Mouse (Mus musculus) Patski (cell line): ENCODE results near the gene Serhl. TPM values are rescaled to one million over a fixed set of nuclear protein-coding genes. Genes with fewer than 3 reads are reported as not detected.
A peak's percentile ranks its signal among the peaks of the same experiment; 100 is the strongest.
"Not testable (repeated sequence)": the region's sequence is repeated elsewhere in the genome, so short reads cannot be mapped to it uniquely, and the experiment has no call there.

Source experiments
- ATAC-seq: fragments of 100-300 bp; one replicate; pipeline ENCODE4 v1.8.0; 2021
- CTCF ChIA-PET: fragments of 350-600 bp; sonication (Branson Sonifier 250); formaldehyde crosslinking; loops from one replicate; lab custom pipeline; 2022; ENCODE audit warnings: inconsistent platforms; lab: Charles Lee
- POLR2A ChIA-PET: fragments of 350-600 bp; sonication (Branson Sonifier 250); formaldehyde crosslinking; loops from one replicate; lab custom pipeline; 2022; ENCODE audit warnings: antibody characterized with exemption, inconsistent platforms; lab: Charles Lee
- DNase-seq: peaks from one replicate; pipeline ENCODE4 v3.0.0-alpha.2; 2011; ENCODE audit warnings: low read depth, low spot score
- H3K27me3 ChIP-seq: fragments of 371-371 bp; one replicate; pipeline ENCODE4 v1.5.1; 2021
- CTCF ChIP-seq: fragments of 100-300 bp; IDR thresholded peaks from one replicate; pipeline ENCODE4 v1.5.1; 2021
- in situ Hi-C: fragments of 300-500 bp; cut with MboI; formaldehyde crosslinking; loops from 3 replicates; pipeline ENCODE4 v1.11.1; 2018; ENCODE audit warnings: low pct_unique_long_range_greater_than_20kb, mixed read lengths
- polyA plus RNA-seq: library from polyadenylated mRNA; unstranded; gene quantifications from one replicate; pipeline ENCODE4 v1.2.3, GENCODE M21; 2021

Serhl gene
- polyA plus RNA-seq, 1 experiment from 2014 or later = 75.3 TPM

DNA sequence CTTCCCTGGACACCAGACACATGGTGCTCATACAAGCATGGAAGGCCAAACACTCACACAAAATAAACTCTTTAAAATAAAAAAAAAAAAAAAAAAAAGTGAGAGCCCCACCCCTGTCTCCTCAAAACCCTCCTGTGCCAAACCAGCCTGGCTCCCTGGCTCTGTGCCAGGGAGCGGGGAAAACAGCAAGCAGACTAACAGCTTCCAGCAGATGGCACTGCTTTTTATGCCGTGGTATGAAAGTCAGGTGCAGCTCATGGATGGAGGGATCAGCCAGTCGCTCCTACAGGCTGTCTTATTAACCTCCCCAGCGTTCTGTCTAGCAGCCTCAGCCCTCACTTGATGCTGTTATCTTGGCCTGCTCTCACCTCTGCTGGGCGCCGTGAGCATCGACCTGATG is 29.1 kb downstream of the Serhl start:
- ATAC-seq (no peak), DNase-seq (no peak)
- CTCF ChIA-PET = interaction anchor here (0.9 to 2.0 kb wide), 5 partner anchors 9 to 87 kb away, joined by 3 to 6 read pairs (median 4); no protein-coding TSS in a partner anchor
- no peak for TF ChIP-seq CTCF
- POLR2A ChIA-PET = interaction anchor here (0.6 to 0.7 kb wide), 4 partner anchors 15 to 796 kb away, joined by 3 to 6 read pairs (median 4); no protein-coding TSS in a partner anchor
- no peaks in the 10 kb centered on the region for H3K27me3 ChIP-seq
- in situ Hi-C loops = loop anchor here (5.0 to 10.0 kb wide), 2 partner anchors 84 to 314 kb away; no protein-coding TSS in a partner anchor

DNA sequence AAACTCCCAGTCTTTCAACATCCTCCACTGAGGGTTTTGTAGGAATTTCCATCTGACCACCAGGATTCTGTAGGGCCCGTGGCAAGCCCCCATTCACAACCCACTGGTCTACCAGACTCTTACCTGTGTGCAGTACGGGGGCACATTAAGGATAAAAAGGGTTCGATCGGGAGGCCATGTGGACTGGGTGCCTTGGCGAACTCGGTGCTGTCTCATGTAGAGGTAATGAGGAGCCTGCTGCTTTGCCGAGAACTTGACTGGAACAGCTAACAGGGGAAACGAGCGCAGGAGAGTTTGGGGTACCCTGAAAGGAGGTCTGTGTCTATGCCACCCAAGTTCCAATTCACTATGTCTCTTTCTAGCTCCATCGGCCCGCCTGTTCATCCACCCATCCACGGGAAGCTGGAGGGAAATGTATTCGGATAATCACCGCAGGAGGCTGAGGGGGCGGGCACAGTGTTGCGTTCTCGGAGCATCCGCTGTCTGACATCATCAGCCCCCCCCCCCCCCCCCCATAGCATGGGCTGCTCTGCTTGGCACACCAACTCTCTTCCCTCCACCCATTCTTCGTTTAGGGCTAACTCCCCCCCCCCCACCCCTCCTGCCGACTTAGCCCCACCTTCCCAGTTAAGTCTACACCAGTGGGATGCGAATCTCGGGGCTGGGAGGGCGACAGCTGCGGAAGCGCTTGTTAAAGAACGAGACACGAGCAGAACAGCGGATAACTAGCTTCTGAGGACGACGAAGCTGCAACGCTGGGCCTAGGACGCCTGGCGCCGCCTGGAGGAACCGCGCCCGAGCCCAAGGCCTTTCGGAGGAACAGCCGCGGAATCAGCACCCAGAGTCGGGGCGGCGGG is 32.6 kb downstream of the Serhl start:
- no peak for DNase-seq
- in situ Hi-C loops = no loop called here
- no peaks in the 10 kb centered on the region for H3K27me3 ChIP-seq
- ChIA-PET CTCF (no interaction called here), POLR2A (interaction anchor here (0.9 to 1.1 kb wide), 2 partner anchors 17 to 50 kb away, joined by 3 to 4 read pairs; no protein-coding TSS in a partner anchor)
- ATAC-seq = peak; percentile 30
- no peak for TF ChIP-seq CTCF

DNA sequence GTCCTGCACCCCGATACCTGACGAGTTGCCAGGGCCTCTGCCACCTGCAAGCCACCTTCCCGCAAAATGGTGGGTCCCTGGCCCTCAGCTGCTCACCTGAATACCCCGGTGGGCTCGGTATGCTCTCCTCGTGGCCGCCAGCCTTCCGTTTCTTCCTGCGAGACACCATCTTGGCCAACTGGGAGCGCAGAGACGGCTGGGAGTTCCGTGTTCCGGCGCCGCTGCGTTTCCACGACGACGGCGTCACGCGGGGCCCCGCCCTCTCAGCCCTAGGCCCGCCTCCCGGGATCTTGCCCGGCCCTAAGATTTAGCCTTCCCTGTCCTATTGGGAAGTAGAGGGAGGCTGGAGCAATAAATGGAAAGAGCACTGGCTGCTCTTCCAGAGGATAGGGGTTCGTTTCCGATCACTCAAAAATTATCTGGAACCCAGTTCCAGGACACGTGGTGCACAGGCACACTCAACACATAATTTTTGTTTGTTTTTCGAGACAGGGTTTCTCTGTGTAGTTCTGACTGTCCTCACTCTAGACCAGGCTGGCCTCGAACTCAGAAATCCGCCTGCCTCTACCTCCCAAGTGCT is 33.4 kb downstream of the Serhl start, which contains the start of gene Rrp7a:
TSS of gene Rrp7a (minus strand) at position 236 of the 580 bp plus-strand sequence.
- DNase-seq (no peak), ATAC-seq (peak; percentile 93)
- H3K27me3 ChIP-seq = no peaks in the 10 kb centered on the region
- ChIA-PET POLR2A (interaction anchor here (0.9 to 1.1 kb wide), 2 partner anchors 17 to 49 kb away, joined by 3 to 4 read pairs; no protein-coding TSS in a partner anchor), CTCF (no interaction called here)
- no peak for TF ChIP-seq CTCF
- in situ Hi-C loops = no loop called here

DNA sequence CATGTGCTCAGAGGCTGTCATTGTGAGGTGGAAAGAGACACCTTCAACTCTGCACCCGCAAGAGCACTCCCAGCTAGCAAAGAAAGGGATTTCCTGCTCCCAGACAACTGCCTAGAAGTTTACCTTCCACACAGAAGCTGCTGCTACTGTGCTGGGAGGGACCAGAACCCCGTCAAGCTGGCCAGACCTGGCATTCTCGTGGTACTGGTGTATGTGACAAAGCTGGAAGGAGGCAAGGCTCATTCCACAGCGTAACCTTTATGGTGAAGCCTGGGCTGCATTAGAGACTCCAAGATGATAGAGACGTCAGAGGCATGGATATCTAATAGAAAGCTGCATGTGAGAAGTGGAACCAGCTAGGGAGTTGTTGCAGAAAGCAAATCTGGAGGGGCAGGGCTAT is 35.3 kb downstream of the Serhl start:
- in situ Hi-C loops = no loop called here
- ATAC-seq (no peak), DNase-seq (no peak)
- no peaks in the 10 kb centered on the region for H3K27me3 ChIP-seq
- no peak for TF ChIP-seq CTCF
- ChIA-PET CTCF (interaction anchor here (0.9 to 1.5 kb wide), 3 partner anchors 9 to 17 kb away, joined by 3 read pairs; no protein-coding TSS in a partner anchor), POLR2A (interaction anchor here (1.0 to 1.3 kb wide), 2 partner anchors 10 to 15 kb away, joined by 4 read pairs; no protein-coding TSS in a partner anchor)

DNA sequence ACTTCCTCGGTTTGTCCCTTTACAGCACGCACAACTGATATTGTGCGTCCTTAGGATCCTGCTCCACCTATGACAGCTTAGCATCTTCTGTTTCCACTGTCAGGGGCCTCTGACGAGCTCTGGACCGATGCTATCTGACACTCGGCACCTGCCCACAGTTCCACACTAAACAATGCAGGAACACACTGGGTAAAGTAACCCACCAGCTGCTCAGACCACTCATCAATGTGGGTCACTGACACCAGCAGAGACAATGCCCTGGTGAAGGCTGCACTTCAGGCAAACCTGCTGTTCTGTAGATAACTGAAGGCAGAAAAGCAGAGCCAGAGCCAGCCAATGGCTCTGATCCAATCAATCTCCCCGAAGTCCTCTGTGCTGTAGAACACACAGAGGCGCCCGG is 37.3 kb downstream of the Serhl start:
- DNase-seq = no peak
- ATAC-seq = no peak
- ChIA-PET POLR2A (interaction anchor here (0.7 kb wide), 1 partner anchor 178 kb away, joined by 4 read pairs; no protein-coding TSS in a partner anchor), CTCF (interaction anchor here (1.3 kb wide), 1 partner anchor 9 kb away, joined by 5 read pairs; no protein-coding TSS in a partner anchor)
- TF ChIP-seq CTCF = no peak
- no peaks in the 10 kb centered on the region for H3K27me3 ChIP-seq
- in situ Hi-C loops = no loop called here

DNA sequence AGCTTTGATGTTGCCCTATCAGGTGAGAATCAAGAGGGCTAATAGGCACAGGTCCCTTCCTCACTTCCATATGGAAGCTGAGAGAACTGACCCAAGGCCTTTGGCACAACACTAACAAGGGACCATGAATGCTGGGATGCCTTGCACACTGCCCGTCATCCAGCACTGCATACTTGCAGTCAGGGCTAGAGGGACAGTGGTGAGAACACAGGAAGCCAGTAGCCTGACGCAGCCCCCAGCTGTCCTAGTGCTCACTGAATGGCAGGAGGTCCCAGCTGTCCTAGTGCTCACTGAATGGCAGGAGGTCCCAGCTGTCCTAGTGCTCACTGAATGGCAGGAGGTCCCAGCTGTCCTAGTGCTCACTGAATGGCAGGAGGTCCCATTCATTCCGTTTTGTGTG is 37.7 kb downstream of the Serhl start:
- H3K27me3 ChIP-seq, in situ Hi-C loops, DNase-seq, ATAC-seq: not testable (repeated sequence)
- POLR2A ChIA-PET = interaction anchor here (0.7 kb wide), 1 partner anchor 177 kb away, joined by 4 read pairs; no protein-coding TSS in a partner anchor
- CTCF ChIA-PET = interaction anchor here (1.3 kb wide), 1 partner anchor 9 kb away, joined by 5 read pairs; no protein-coding TSS in a partner anchor

DNA sequence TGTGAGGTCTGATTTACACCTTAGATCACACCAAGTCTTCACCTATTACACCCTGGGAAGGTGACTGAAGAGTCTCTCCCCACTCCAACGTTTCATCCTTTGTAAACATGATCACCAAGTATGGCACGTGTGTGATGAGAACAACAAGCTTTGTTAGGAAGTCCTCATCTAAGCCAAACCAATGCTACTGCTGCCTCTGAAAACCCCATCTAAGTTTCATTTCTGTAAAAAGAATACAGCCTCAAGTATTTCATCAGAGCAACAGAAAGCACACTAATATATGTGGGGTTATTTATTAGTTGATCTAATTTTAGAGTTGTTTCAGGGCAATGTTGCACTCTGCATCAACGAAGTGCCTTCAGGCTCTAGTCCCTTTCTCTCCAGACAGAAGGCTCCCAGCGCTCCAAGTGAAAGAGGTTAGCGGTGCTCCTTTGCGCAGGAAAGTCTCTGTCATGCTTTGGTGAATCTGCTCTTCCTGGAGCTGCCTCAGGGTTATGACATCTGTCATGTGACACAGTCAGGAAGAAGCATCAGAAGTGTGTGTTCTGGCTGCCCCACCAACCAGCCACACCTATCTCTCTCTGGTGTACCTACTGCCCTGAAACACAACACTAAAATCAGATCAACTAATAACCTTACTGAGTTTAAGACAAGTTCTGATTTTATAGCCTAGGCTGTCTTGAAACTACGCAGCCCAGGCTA is 40.4 kb downstream of the Serhl start:
- ATAC-seq (no peak), DNase-seq (no peak)
- CTCF ChIA-PET = no interaction called here
- H3K27me3 ChIP-seq = no peaks in the 10 kb centered on the region
- POLR2A ChIA-PET = no interaction called here
- in situ Hi-C loops = no loop called here
- no peak for TF ChIP-seq CTCF

DNA sequence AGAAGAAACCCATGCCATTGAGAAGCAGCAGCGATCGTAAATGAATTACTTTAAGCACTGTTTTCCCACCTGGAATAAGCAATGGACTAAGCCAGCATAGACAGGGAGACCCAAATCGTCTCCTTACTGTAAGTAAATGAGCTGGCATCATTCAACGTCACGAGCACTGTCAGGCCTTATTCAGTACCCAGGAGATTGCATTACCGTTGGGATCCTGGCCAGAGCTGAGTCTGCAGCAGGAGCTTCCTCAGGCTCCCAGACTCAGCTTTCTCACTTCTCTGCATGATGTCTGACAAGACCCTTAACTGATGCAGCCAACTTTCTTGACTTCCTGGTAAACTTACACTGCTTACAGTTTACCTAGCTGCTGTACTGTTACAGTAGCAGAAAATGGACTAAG is 45.4 kb downstream of the Serhl start:
- no peaks in the 10 kb centered on the region for H3K27me3 ChIP-seq
- CTCF ChIA-PET = interaction anchor here (1.4 kb wide), 1 partner anchor 8 kb away, joined by 4 read pairs; no protein-coding TSS in a partner anchor
- no peak for TF ChIP-seq CTCF
- no peak for DNase-seq
- POLR2A ChIA-PET = interaction anchor here (1.7 kb wide), 1 partner anchor 10 kb away, joined by 4 read pairs; no protein-coding TSS in a partner anchor
- in situ Hi-C loops = no loop called here
- ATAC-seq = no peak

DNA sequence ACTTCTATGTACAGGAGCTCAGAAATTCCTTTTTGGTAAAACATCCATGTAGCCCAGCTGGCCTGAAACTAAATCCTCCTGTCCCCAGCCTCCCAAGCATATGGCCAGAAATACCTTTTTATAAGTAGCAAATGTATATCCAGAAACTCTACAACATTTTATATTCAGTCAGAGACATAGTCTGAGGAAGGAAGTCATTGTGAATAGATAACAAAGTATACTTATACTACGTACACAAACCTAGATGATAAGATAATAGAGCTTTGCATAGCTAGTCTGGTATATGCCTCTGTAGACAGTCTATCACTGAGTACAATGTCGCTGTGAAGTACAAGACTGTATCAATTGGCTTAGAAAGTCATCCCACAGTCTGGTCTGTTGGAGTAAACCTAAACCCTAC is 46.3 kb downstream of the Serhl start:
- no peaks in the 10 kb centered on the region for H3K27me3 ChIP-seq
- ATAC-seq = no peak
- ChIA-PET POLR2A (interaction anchor here (0.6 kb wide), 1 partner anchor 37 kb away, joined by 3 read pairs; the partner anchor contains the start of gene Cyb5r3), CTCF (interaction anchor here (1.7 kb wide), 1 partner anchor 9 kb away, joined by 5 read pairs; no protein-coding TSS in a partner anchor)
- no peak for TF ChIP-seq CTCF
- in situ Hi-C loops = no loop called here
- no peak for DNase-seq
